ENCODE assay signal across 28 mouse cellular contexts in the genomic region with DNA sequence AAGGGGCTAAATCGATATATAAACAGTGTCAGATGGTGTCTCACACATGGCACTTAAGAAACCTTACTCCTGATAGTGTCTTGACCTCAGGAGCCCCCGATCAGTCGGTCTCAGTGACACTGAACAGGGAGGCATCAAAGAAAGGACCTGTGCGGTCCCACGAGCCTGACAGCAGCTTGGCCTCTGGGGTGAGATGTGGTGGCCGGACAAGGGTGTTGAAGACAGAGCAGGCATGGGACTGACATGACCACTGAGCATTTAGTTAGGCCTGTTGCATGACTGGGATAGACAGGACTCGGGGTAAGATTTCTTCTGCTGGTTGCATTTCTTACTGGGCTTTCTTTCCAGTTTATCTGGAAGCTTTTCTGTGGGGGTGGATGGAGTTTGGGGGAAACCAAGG.
DNase-seq lines count a peak whose midpoint lies in the region; ATAC-seq and TF ChIP-seq lines count a peak whose summit lies in the region.
"Had no signal": no experiment of that assay in that cellular context is flagged by ENCODE, and none has a peak within 500 bp of the region (broad histone marks: within the 10 kb centered on the region; RNA-seq: fewer than 3 reads in every experiment).

No protein-coding gene starts in this region.

- H3K27me3 ChIP-seq in heart, adult 2 months (ENCODE audit: control insufficient read depth, insufficient read depth, low read length): no peaks in the 10 kb centered on the region
- H3K27me3 ChIP-seq in hindbrain, embryonic 10.5 days (ENCODE audit: insufficient read depth, poor library complexity, severe bottlenecking): peaks cover 10% of the 10 kb centered on the region
- H3K27me3 ChIP-seq in hindbrain, embryonic 11.5 days (ENCODE audit: control insufficient read depth, insufficient read depth, low read length): no peaks in the 10 kb centered on the region
- H3K27me3 ChIP-seq in embryonic facial prominence, embryonic 10.5 days (replicated peaks; ENCODE audit: low read depth, poor library complexity, severe bottlenecking): 0 out of 2 replicates have a peak, but pooled peaks cover 9% of the 10 kb centered on the region
- H3K27me3 ChIP-seq: CH12.LX; embryonic facial prominence, embryonic 13.5 days; embryonic facial prominence, embryonic 15.5 days; forebrain, embryonic 12.5 days; Patski had no signal

- H3K4me2 ChIP-seq in hindbrain, embryonic 11.5 days (replicated peaks; ENCODE audit: low read depth, low read length): no peak overlapping the region
- H3K4me2 ChIP-seq: embryonic facial prominence, embryonic 13.5 days; embryonic facial prominence, embryonic 15.5 days; forebrain, embryonic 12.5 days had no signal

- H3K27ac ChIP-seq in heart, adult 2 months: no peak overlapping the region
- no peak overlapping the region for H3K27ac ChIP-seq in hindbrain, embryonic 10.5 days
- no peak overlapping the region for H3K27ac ChIP-seq in hindbrain, embryonic 11.5 days (ENCODE audit: low read depth, low read length)
- no peak overlapping the region for H3K27ac ChIP-seq in embryonic facial prominence, embryonic 10.5 days (replicated peaks)
- H3K27ac ChIP-seq: embryonic facial prominence, embryonic 13.5 days; embryonic facial prominence, embryonic 15.5 days; forebrain, embryonic 10.5 days; forebrain, embryonic 12.5 days had no signal

- H3K9ac ChIP-seq in heart, adult 2 months (ENCODE audit: low read depth, low read length): no peak overlapping the region
- H3K9ac ChIP-seq in hindbrain, embryonic 11.5 days (ENCODE audit: low read depth, low read length): no peak overlapping the region
- H3K9ac ChIP-seq: embryonic facial prominence, embryonic 13.5 days; embryonic facial prominence, embryonic 15.5 days; forebrain, embryonic 12.5 days had no signal

- no peaks in the 10 kb centered on the region for H3K4me1 ChIP-seq in heart, adult 2 months (ENCODE audit: control insufficient read depth, insufficient read depth, low read length)
- H3K4me1 ChIP-seq in hindbrain, embryonic 10.5 days (replicated peaks): peaks cover 6% of the 10 kb centered on the region
- no peaks in the 10 kb centered on the region for H3K4me1 ChIP-seq in hindbrain, embryonic 11.5 days (replicated peaks; ENCODE audit: control insufficient read depth, insufficient read depth, low read length)
- H3K4me1 ChIP-seq in embryonic facial prominence, embryonic 10.5 days: peaks cover 27% of the 10 kb centered on the region
- H3K4me1 ChIP-seq: embryonic facial prominence, embryonic 15.5 days had no signal

- TF ChIP-seq POLR2A in heart, adult 2 months (IDR thresholded peaks at IDR 0.05; ENCODE audit: insufficient read depth, low read depth, low read length): no peak

- TF ChIP-seq EP300 in heart, adult 2 months (IDR thresholded peaks at IDR 0.05; ENCODE audit: insufficient read depth, low read depth, low read length): no peak

- DNase-seq in embryo, embryonic 10 days (ENCODE audit: low spot score): peak; percentile 39
- no peak for DNase-seq in embryo, embryonic 11 days
- peak; percentile 72 for DNase-seq in heart, adult 11 months
- no peak for DNase-seq in heart, adult 2 months
- peak; percentile 5 for DNase-seq in hindbrain, embryonic 10.5 days (ENCODE audit: low spot score)
- DNase-seq in hindbrain, embryonic 11.5 days (ENCODE audit: low spot score): no peak
- DNase-seq in embryonic facial prominence, embryonic 10.5 days (ENCODE audit: low spot score): peak; percentile 18
- DNase-seq: adrenal gland, adult 8-10 months; adrenal gland, postnatal 14 days; adrenal gland, postnatal 36 days; B cell, adult 2 months; cerebellum, adult 11-12 months; cerebellum, adult 2 months; cerebellum, adult 9-10 months; cerebellum, postnatal 10 days; cerebellum, postnatal 25 days had no signal

- H3K36me3 ChIP-seq in heart, adult 2 months (ENCODE audit: control insufficient read depth, insufficient read depth, low read length): no peaks in the 10 kb centered on the region
- H3K36me3 ChIP-seq in hindbrain, embryonic 10.5 days: no peaks in the 10 kb centered on the region
- no peaks in the 10 kb centered on the region for H3K36me3 ChIP-seq in hindbrain, embryonic 11.5 days (ENCODE audit: control insufficient read depth, insufficient read depth, low read length)
- H3K36me3 ChIP-seq in embryonic facial prominence, embryonic 10.5 days (replicated peaks): no peaks in the 10 kb centered on the region
- H3K36me3 ChIP-seq: embryonic facial prominence, embryonic 13.5 days; embryonic facial prominence, embryonic 15.5 days; forebrain, embryonic 10.5 days; forebrain, embryonic 12.5 days; G1E had no signal

- WGBS in heart, adult 2 months: 65% methylated on average over 7 of the region's 7 CpGs
- 49% methylated on average over 7 of the region's 7 CpGs for WGBS in hindbrain, embryonic 10.5 days
- 67% methylated on average over 7 of the region's 7 CpGs for WGBS in hindbrain, embryonic 11.5 days
- WGBS in embryonic facial prominence, embryonic 10.5 days: 37% methylated on average over 7 of the region's 7 CpGs

- H3K79me2 ChIP-seq in heart, adult 2 months (replicated peaks; ENCODE audit: control insufficient read depth, insufficient read depth, low read length): no peaks in the 10 kb centered on the region

- no peak for TF ChIP-seq CTCF in heart, adult 2 months (IDR thresholded peaks at IDR 0.05)

- H3K9me3 ChIP-seq in hindbrain, embryonic 10.5 days: no peaks in the 10 kb centered on the region
- H3K9me3 ChIP-seq in hindbrain, embryonic 11.5 days (ENCODE audit: control insufficient read depth, low read length): no peaks in the 10 kb centered on the region
- no peaks in the 10 kb centered on the region for H3K9me3 ChIP-seq in embryonic facial prominence, embryonic 10.5 days
- H3K9me3 ChIP-seq: embryonic facial prominence, embryonic 13.5 days; embryonic facial prominence, embryonic 15.5 days; forebrain, embryonic 10.5 days; forebrain, embryonic 12.5 days had no signal

- intact Hi-C loops in heart, adult 2 months (cut with DNase I): no loop called here

- ATAC-seq in hindbrain, embryonic 11.5 days (ENCODE audit: low FRiP score): no peak
- ATAC-seq: activated CD4-positive, CD25-positive, alpha-beta regulatory T cell, adult 4 months; CD4-positive, CD25-positive, alpha-beta regulatory T cell, adult 4 months; forebrain, embryonic 14.5 days; forebrain, embryonic 16.5 days; Patski had no signal

- H3K4me3 ChIP-seq in heart, adult 2 months: no peak overlapping the region
- no peak overlapping the region for H3K4me3 ChIP-seq in hindbrain, embryonic 10.5 days
- H3K4me3 ChIP-seq in hindbrain, embryonic 11.5 days (ENCODE audit: low read depth, low read length): no peak overlapping the region
- no peak overlapping the region for H3K4me3 ChIP-seq in embryonic facial prominence, embryonic 10.5 days
- H3K4me3 ChIP-seq: embryonic facial prominence, embryonic 13.5 days; embryonic facial prominence, embryonic 15.5 days; erythroblast, embryonic 14.5 days; forebrain, embryonic 10.5 days; forebrain, embryonic 12.5 days had no signal

Comparison
In these comparisons a context has a peak if more than half of its experiments do, and no peak if none do; other contexts are left out.
1. DNase-seq: peak in embryo, embryonic 10 days (single experiment), heart, adult 11 months (single experiment), hindbrain, embryonic 10.5 days (single experiment) and embryonic facial prominence, embryonic 10.5 days (single experiment); none in embryo, embryonic 11 days (single experiment), heart, adult 2 months (0 of 2) and hindbrain, embryonic 11.5 days (single experiment).